Mouse (Mus musculus): ENCODE measurements at regions not wholly inside any gene's neighbourhood (a gene's known extent, or its start where the extent isn't known, plus 50 kb on each side); places are given as distances from the start of the nearest gene placed in this dataset.

- no peak for ATAC-seq (replicated peaks; ENCODE audit: low FRiP score, low TSS enrichment, poor library complexity, severe bottlenecking)
Observed at GRCm38 (mm10) chr5:50128972-50129371, 70.2 kb upstream of the Adgra3 start.

- ATAC-seq (replicated peaks; ENCODE audit: low FRiP score, low TSS enrichment, poor library complexity, severe bottlenecking): no peak
Observed at GRCm38 (mm10) chr5:50126594-50126993, 67.8 kb upstream of the Adgra3 start.

- peak; percentile 95 for ATAC-seq (replicated peaks; ENCODE audit: low FRiP score, low TSS enrichment, poor library complexity, severe bottlenecking)
Observed at GRCm38 (mm10) chr5:50126177-50126576, 67.4 kb upstream of the Adgra3 start.

- ATAC-seq (replicated peaks; ENCODE audit: low FRiP score, low TSS enrichment, poor library complexity, severe bottlenecking): no peak
Observed at GRCm38 (mm10) chr5:50125676-50126075, 66.9 kb upstream of the Adgra3 start.

- no peak for ATAC-seq (replicated peaks; ENCODE audit: low FRiP score, low TSS enrichment, poor library complexity, severe bottlenecking)
Observed at GRCm38 (mm10) chr5:50122829-50123241, 64.0 kb upstream of the Adgra3 start.

- ATAC-seq (replicated peaks; ENCODE audit: low FRiP score, low TSS enrichment, poor library complexity, severe bottlenecking): no peak
Observed at GRCm38 (mm10) chr5:50119860-50120259, 61.1 kb upstream of the Adgra3 start.

Data from megakaryocyte-erythroid progenitor cell, adult 5-6 weeks (primary cell).